Mouse (Mus musculus): ENCODE results near the gene Atl1. TPM values are rescaled to one million over a fixed set of nuclear protein-coding genes. Genes with fewer than 3 reads are reported as not detected.

Gene Atl1
- total and polyA plus RNA-seq, 2 experiments from 2014 or later, result 132 to 156 TPM

DNA sequence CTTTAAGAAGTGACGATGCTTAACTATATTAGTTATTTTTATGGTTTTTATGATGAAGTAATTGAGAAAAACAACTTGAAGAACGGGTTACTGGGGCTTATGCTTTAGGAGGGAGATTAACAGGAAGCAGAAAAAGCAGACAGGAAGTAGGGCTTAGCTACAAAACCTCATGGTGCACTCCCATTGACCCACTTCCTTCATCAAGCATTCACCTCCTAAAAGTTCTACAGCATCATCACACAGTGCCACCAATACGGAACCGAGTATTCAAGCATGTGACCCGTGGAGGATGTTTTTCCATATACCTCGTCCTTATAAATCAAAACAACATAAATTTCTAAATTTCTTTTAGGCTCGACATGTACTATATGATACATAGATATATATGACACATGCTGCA lies 20.3 kb downstream of the Atl1 start:
- H3K4me1 ChIP-seq (ENCODE audit: insufficient read depth), result no peaks in the 10 kb centered on the region
- no peak overlapping the region for H3K9ac ChIP-seq
- H3K4me2 ChIP-seq (ENCODE audit: low read depth), result no peak overlapping the region
- 87% methylated on average over 7 of the region's 7 CpGs for WGBS
- no peak for TF ChIP-seq CTCF (IDR thresholded peaks at IDR 0.05; ENCODE audit: low read depth)
- DNase-seq (no peak), ATAC-seq (no peak)
- no peaks in the 10 kb centered on the region for H3K36me3 ChIP-seq (ENCODE audit: insufficient read depth)
- H3K9me3 ChIP-seq (ENCODE audit: low read length), result no peaks in the 10 kb centered on the region
- H3K4me3 ChIP-seq (ENCODE audit: low read depth, low read length), result no peak overlapping the region
- H3K27ac ChIP-seq (ENCODE audit: low read depth, low read length), result no peak overlapping the region
- no peaks in the 10 kb centered on the region for H3K27me3 ChIP-seq (ENCODE audit: insufficient read depth, low read length)

- WGBS, result 71% methylated on average over 2 of the region's 2 CpGs
- no peak for DNase-seq
- no peak overlapping the region for H3K9ac ChIP-seq
- no peak overlapping the region for H3K4me3 ChIP-seq (ENCODE audit: low read depth, low read length)
- no peaks in the 10 kb centered on the region for H3K9me3 ChIP-seq (ENCODE audit: low read length)
- ATAC-seq, result no peak
- H3K4me1 ChIP-seq (ENCODE audit: insufficient read depth), result no peaks in the 10 kb centered on the region
- H3K4me2 ChIP-seq (ENCODE audit: low read depth), result no peak overlapping the region
- no peaks in the 10 kb centered on the region for H3K36me3 ChIP-seq (ENCODE audit: insufficient read depth)
- H3K27ac ChIP-seq (ENCODE audit: low read depth, low read length), result no peak overlapping the region
- H3K27me3 ChIP-seq (ENCODE audit: insufficient read depth, low read length), result no peaks in the 10 kb centered on the region
- no peak for TF ChIP-seq CTCF (IDR thresholded peaks at IDR 0.05; ENCODE audit: low read depth)
These were observed 25.5 kb downstream of the Atl1 start for GRCm38 (mm10) chr12:69917870-69918269.

GRCm38 (mm10) chr12:69922099-69922498 lies 29.7 kb downstream of the Atl1 start:
- no peak overlapping the region for H3K4me2 ChIP-seq (ENCODE audit: low read depth)
- H3K9ac ChIP-seq, result no peak overlapping the region
- no peak overlapping the region for H3K27ac ChIP-seq (ENCODE audit: low read depth, low read length)
- peaks cover 11% of the 10 kb centered on the region for H3K36me3 ChIP-seq (ENCODE audit: insufficient read depth)
- no peak for TF ChIP-seq CTCF (IDR thresholded peaks at IDR 0.05; ENCODE audit: low read depth)
- ATAC-seq (no peak), DNase-seq (no peak)
- H3K4me1 ChIP-seq (ENCODE audit: insufficient read depth), result no peaks in the 10 kb centered on the region
- 87% methylated on average over 1 of the region's 1 CpGs for WGBS
- no peaks in the 10 kb centered on the region for H3K9me3 ChIP-seq (ENCODE audit: low read length)
- no peaks in the 10 kb centered on the region for H3K27me3 ChIP-seq (ENCODE audit: insufficient read depth, low read length)
- H3K4me3 ChIP-seq (ENCODE audit: low read depth, low read length), result no peak overlapping the region

DNA sequence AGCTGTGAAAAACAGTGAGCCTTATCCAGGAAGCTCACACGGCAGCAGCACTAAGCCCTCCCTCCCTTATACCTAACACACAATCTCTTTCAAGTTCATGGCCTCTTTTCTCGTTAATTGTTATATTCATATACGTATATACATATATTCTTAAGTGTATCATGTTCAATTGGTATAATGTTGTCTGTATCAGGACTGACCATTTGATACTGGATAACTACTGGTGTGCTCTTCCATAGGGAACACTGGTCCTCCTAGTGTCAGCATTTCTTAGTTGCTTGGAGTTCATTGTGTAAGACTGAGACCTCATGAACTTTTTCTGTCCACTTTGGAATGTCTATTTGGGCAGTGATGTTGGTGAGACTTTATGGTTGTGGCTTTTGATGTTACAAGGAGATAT lies 30.7 kb downstream of the Atl1 start:
- no peak for TF ChIP-seq CTCF (IDR thresholded peaks at IDR 0.05; ENCODE audit: low read depth)
- H3K36me3 ChIP-seq (ENCODE audit: insufficient read depth), result peaks cover 16% of the 10 kb centered on the region
- H3K9me3 ChIP-seq (ENCODE audit: low read length), result no peaks in the 10 kb centered on the region
- no peaks in the 10 kb centered on the region for H3K27me3 ChIP-seq (ENCODE audit: insufficient read depth, low read length)
- no peak for DNase-seq
- no peak for ATAC-seq
- H3K9ac ChIP-seq, result no peak overlapping the region
- no peak overlapping the region for H3K4me3 ChIP-seq (ENCODE audit: low read depth, low read length)
- H3K27ac ChIP-seq (ENCODE audit: low read depth, low read length), result no peak overlapping the region
- 83% methylated on average over 3 of the region's 3 CpGs for WGBS
- H3K4me1 ChIP-seq (ENCODE audit: insufficient read depth), result no peaks in the 10 kb centered on the region
- no peak overlapping the region for H3K4me2 ChIP-seq (ENCODE audit: low read depth)

GRCm38 (mm10) chr12:69923603-69924002 lies 31.2 kb downstream of the Atl1 start:
- no peak overlapping the region for H3K27ac ChIP-seq (ENCODE audit: low read depth, low read length)
- peaks cover 16% of the 10 kb centered on the region for H3K36me3 ChIP-seq (ENCODE audit: insufficient read depth)
- H3K27me3 ChIP-seq (ENCODE audit: insufficient read depth, low read length), result no peaks in the 10 kb centered on the region
- H3K9ac ChIP-seq, result no peak overlapping the region
- H3K4me2 ChIP-seq (ENCODE audit: low read depth), result no peak overlapping the region
- no peaks in the 10 kb centered on the region for H3K9me3 ChIP-seq (ENCODE audit: low read length)
- DNase-seq (no peak), ATAC-seq (no peak)
- H3K4me3 ChIP-seq (ENCODE audit: low read depth, low read length), result no peak overlapping the region
- no peak for TF ChIP-seq CTCF (IDR thresholded peaks at IDR 0.05; ENCODE audit: low read depth)
- 64% methylated on average over 3 of the region's 3 CpGs for WGBS
- H3K4me1 ChIP-seq (ENCODE audit: insufficient read depth), result no peaks in the 10 kb centered on the region

DNA sequence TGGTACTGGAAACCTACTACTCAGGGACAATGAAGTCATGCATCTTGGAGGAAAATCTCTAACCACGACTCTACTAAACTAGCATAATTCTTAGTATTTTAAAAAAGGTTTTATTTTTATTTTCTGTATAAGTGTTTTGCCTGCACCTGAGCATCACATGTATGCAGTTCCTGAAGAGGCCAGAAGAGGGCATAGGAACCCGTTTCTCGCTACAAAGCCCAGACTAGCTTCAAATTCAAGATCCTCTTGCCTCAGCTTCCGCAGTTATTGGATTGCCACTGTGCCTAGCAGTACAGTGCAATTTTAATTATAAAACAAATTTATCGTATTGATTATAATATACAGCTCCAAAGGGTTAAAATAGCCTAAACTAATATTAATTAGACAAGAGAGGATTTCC lies 31.6 kb downstream of the Atl1 start:
- H3K36me3 ChIP-seq (ENCODE audit: insufficient read depth), result peaks cover 16% of the 10 kb centered on the region
- H3K4me2 ChIP-seq (ENCODE audit: low read depth), result no peak overlapping the region
- H3K27ac ChIP-seq (ENCODE audit: low read depth, low read length), result no peak overlapping the region
- DNase-seq, result peak; percentile 70
- no peak overlapping the region for H3K9ac ChIP-seq
- no peaks in the 10 kb centered on the region for H3K4me1 ChIP-seq (ENCODE audit: insufficient read depth)
- 16% methylated on average over 5 of the region's 5 CpGs for WGBS
- H3K27me3 ChIP-seq (ENCODE audit: insufficient read depth, low read length), result no peaks in the 10 kb centered on the region
- peak; percentile 25; the same call in 1 of the 2 replicates for ATAC-seq
- no peaks in the 10 kb centered on the region for H3K9me3 ChIP-seq (ENCODE audit: low read length)
- no peak overlapping the region for H3K4me3 ChIP-seq (ENCODE audit: low read depth, low read length)
- TF ChIP-seq CTCF (IDR thresholded peaks at IDR 0.05; ENCODE audit: low read depth), result peak; percentile 69

DNA sequence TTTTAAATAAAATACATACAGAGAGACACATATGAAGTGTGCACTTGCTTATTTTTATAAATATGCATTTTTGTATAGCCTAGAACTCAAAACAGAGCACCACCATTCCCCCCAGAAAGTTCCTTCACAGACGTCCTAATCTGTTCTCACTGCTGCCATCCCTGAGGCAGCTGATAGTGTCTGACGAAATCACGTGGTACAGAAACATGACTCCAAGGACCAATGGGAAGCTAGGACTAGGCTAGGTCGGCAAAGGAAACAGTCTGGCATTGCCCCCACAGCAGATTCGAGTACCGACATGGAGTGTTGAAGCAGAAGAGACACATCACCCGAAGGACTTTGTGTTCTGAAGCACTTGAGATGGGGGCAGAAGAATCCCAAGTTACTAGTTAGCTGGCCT lies 34.3 kb downstream of the Atl1 start:
- no peak for TF ChIP-seq CTCF (IDR thresholded peaks at IDR 0.05; ENCODE audit: low read depth)
- H3K27me3 ChIP-seq (ENCODE audit: insufficient read depth, low read length), result no peaks in the 10 kb centered on the region
- ATAC-seq (no peak), DNase-seq (no peak)
- no peak overlapping the region for H3K4me3 ChIP-seq (ENCODE audit: low read depth, low read length)
- 56% methylated on average over 7 of the region's 7 CpGs for WGBS
- no peak overlapping the region for H3K4me2 ChIP-seq (ENCODE audit: low read depth)
- H3K9me3 ChIP-seq (ENCODE audit: low read length), result no peaks in the 10 kb centered on the region
- peaks cover 28% of the 10 kb centered on the region for H3K36me3 ChIP-seq (ENCODE audit: insufficient read depth)
- no peak overlapping the region for H3K9ac ChIP-seq
- H3K27ac ChIP-seq (ENCODE audit: low read depth, low read length), result no peak overlapping the region
- H3K4me1 ChIP-seq (ENCODE audit: insufficient read depth), result no peaks in the 10 kb centered on the region

DNA sequence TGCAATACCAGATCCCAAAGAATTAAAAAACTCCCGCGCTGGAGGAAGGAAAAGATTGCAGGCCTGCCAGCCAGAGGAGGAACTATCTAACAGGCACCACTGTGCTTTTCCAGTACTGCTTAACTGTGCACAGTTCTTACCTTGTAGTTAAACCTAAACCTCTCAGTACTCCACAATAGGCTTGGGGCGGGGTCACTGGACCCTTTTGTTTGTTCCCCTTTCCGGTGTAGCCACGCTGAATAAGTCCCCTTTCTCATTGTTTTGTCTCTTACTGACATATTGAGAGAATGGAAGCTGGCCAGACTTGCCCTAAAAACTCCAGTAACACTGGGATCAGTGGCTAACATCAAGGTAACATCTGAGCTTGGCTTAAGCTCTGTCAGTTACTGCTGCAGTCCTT lies 45.3 kb downstream of the Atl1 start:
- Histone ChIP-seq H3K36me3 (ENCODE audit: insufficient read depth) (peaks cover 52% of the 10 kb centered on the region), H3K4me1 (ENCODE audit: insufficient read depth) (no peaks in the 10 kb centered on the region), H3K9ac (no peak overlapping the region), H3K27ac (ENCODE audit: low read depth, low read length) (no peak overlapping the region), H3K27me3 (ENCODE audit: insufficient read depth, low read length) (no peaks in the 10 kb centered on the region), H3K4me3 (ENCODE audit: low read depth, low read length) (no peak overlapping the region), H3K4me2 (ENCODE audit: low read depth) (no peak overlapping the region), H3K9me3 (ENCODE audit: low read length) (no peaks in the 10 kb centered on the region)
- no peak for ATAC-seq
- DNase-seq, result no peak
- TF ChIP-seq CTCF (IDR thresholded peaks at IDR 0.05; ENCODE audit: low read depth), result no peak
- 38% methylated on average over 5 of the region's 5 CpGs for WGBS

Data from forebrain, postnatal 0 days (tissue).